Mouse (Mus musculus) neural tube, embryonic 15.5 days (tissue): Measurements from ENCODE around the gene Il16. TPM values are rescaled to one million over a fixed set of nuclear protein-coding genes. Genes with fewer than 3 reads are reported as not detected.

Experiments
- ATAC-seq: fragments of 200-750 bp; cut with Nextera tagmentation; 2 replicates; pipeline ENCODE4 v1.8.0; 2017; ENCODE audit warnings: mild to moderate bottlenecking, moderate TSS enrichment, moderate library complexity; ENCODE audit not compliant: low FRiP score
- H3K27ac ChIP-seq: fragments of 300-500 bp; sonication (generic); replicated peaks from 2 replicates; pipeline ENCODE4 v1.5.1; 2015; ENCODE audit warnings: mild to moderate bottlenecking, inconsistent platforms
- H3K27me3 ChIP-seq: fragments of 300-500 bp; sonication (generic); replicated peaks from 2 replicates; pipeline ENCODE4 v1.6.1; 2015; ENCODE audit warnings: inconsistent platforms
- H3K36me3 ChIP-seq: fragments of 300-500 bp; sonication (generic); 2 replicates; pipeline ENCODE4 v1.6.1; 2015; ENCODE audit warnings: inconsistent platforms
- H3K4me1 ChIP-seq: fragments of 300-500 bp; sonication (generic); 2 replicates; pipeline ENCODE4 v1.6.1; 2015; ENCODE audit warnings: inconsistent platforms
- H3K4me2 ChIP-seq: fragments of 300-500 bp; sonication (generic); 2 replicates; pipeline ENCODE4 v1.6.1; 2015; ENCODE audit warnings: inconsistent platforms, mild to moderate bottlenecking, moderate library complexity
- H3K4me3 ChIP-seq: fragments of 300-500 bp; sonication (generic); replicated peaks from 2 replicates; pipeline ENCODE4 v1.5.1; 2015; ENCODE audit warnings: mild to moderate bottlenecking, inconsistent platforms
- H3K9ac ChIP-seq: fragments of 300-500 bp; sonication (generic); replicated peaks from 2 replicates; pipeline ENCODE4 v1.6.1; 2015; ENCODE audit warnings: mild to moderate bottlenecking, inconsistent platforms
- H3K9me3 ChIP-seq: fragments of 300-500 bp; sonication (generic); replicated peaks from 2 replicates; pipeline ENCODE4 v1.6.1; 2016; ENCODE audit warnings: inconsistent platforms
- WGBS: fragments of 180-500 bp; shearing (Covaris S2); methylation state at CpG from one replicate; pipeline ENCODE4 v1.1.7; 2015; ENCODE audit warnings: mixed read lengths; 5-methylcytosine and 5-hydroxymethylcytosine counted together
- polyA plus RNA-seq: library from polyadenylated mRNA; unstranded; fragments of >200 nt; fragmentation: Nextera tagmentation; extraction: Ambion mirVana; gene quantifications from 2 replicates; pipeline ENCODE4 v1.2.1, GENCODE M21; 2015

Il16 gene
- polyA plus RNA-seq, 1 experiment from 2014 or later = 1.4 TPM

GRCm38 (mm10) chr7:83734246-83734645, 11.3 kb downstream of the Il16 start:
- Histone ChIP-seq H3K4me3 (no peak overlapping the region), H3K4me1 (no peaks in the 10 kb centered on the region), H3K36me3 (no peaks in the 10 kb centered on the region), H3K27me3 (no peaks in the 10 kb centered on the region), H3K27ac (no peak overlapping the region), H3K9me3 (no peaks in the 10 kb centered on the region), H3K9ac (no peak overlapping the region), H3K4me2 (no peak overlapping the region)
- 85% methylated on average over 3 of the region's 3 CpGs for WGBS
- no peak for ATAC-seq

GRCm38 (mm10) chr7:83732781-83733180, 12.7 kb downstream of the Il16 start:
- no peak for ATAC-seq
- Histone ChIP-seq H3K4me2 (no peak overlapping the region), H3K27me3 (no peaks in the 10 kb centered on the region), H3K9ac (no peak overlapping the region), H3K9me3 (no peaks in the 10 kb centered on the region), H3K4me3 (no peak overlapping the region), H3K4me1 (no peaks in the 10 kb centered on the region), H3K36me3 (no peaks in the 10 kb centered on the region), H3K27ac (no peak overlapping the region)
- WGBS = 91% methylated on average over 3 of the region's 3 CpGs

- H3K27ac ChIP-seq = no peak overlapping the region
- H3K36me3 ChIP-seq = no peaks in the 10 kb centered on the region
- H3K9me3 ChIP-seq = no peaks in the 10 kb centered on the region
- no peak for ATAC-seq
- no peak overlapping the region for H3K4me3 ChIP-seq
- 83% methylated on average over 15 of the region's 15 CpGs for WGBS
- H3K4me2 ChIP-seq = no peak overlapping the region
- H3K9ac ChIP-seq = no peak overlapping the region
- H3K4me1 ChIP-seq = no peaks in the 10 kb centered on the region
- H3K27me3 ChIP-seq = no peaks in the 10 kb centered on the region
Measured at GRCm38 (mm10) chr7:83731961-83732666, 13.4 kb downstream of the Il16 start.

- Histone ChIP-seq H3K4me1 (no peaks in the 10 kb centered on the region), H3K27me3 (no peaks in the 10 kb centered on the region), H3K4me2 (no peak overlapping the region), H3K36me3 (no peaks in the 10 kb centered on the region), H3K9me3 (no peaks in the 10 kb centered on the region), H3K9ac (no peak overlapping the region), H3K27ac (no peak overlapping the region), H3K4me3 (no peak overlapping the region)
- WGBS = 84% methylated on average over 6 of the region's 6 CpGs
- no peak for ATAC-seq
Measured at GRCm38 (mm10) chr7:83731297-83731696, 14.2 kb downstream of the Il16 start.

- no peaks in the 10 kb centered on the region for H3K4me1 ChIP-seq
- 67% methylated on average over 5 of the region's 5 CpGs for WGBS
- no peak for ATAC-seq
- H3K4me3 ChIP-seq = no peak overlapping the region
- H3K27me3 ChIP-seq = no peaks in the 10 kb centered on the region
- no peaks in the 10 kb centered on the region for H3K9me3 ChIP-seq
- H3K36me3 ChIP-seq = no peaks in the 10 kb centered on the region
- no peak overlapping the region for H3K9ac ChIP-seq
- no peak overlapping the region for H3K27ac ChIP-seq
- H3K4me2 ChIP-seq = no peak overlapping the region
Measured at GRCm38 (mm10) chr7:83726936-83727632, 18.4 kb downstream of the Il16 start.

GRCm38 (mm10) chr7:83725801-83726200, 19.7 kb downstream of the Il16 start:
- Histone ChIP-seq H3K9ac (no peak overlapping the region), H3K36me3 (no peaks in the 10 kb centered on the region), H3K4me2 (no peak overlapping the region), H3K9me3 (no peaks in the 10 kb centered on the region), H3K4me1 (no peaks in the 10 kb centered on the region), H3K27ac (no peak overlapping the region), H3K4me3 (no peak overlapping the region), H3K27me3 (no peaks in the 10 kb centered on the region)
- ATAC-seq = no peak

GRCm38 (mm10) chr7:83724541-83724940, 21.0 kb downstream of the Il16 start:
- Histone ChIP-seq H3K4me3 (no peak overlapping the region), H3K4me2 (no peak overlapping the region), H3K27ac (no peak overlapping the region), H3K36me3 (no peaks in the 10 kb centered on the region), H3K9ac (no peak overlapping the region), H3K27me3 (no peaks in the 10 kb centered on the region), H3K4me1 (no peaks in the 10 kb centered on the region), H3K9me3 (no peaks in the 10 kb centered on the region)
- WGBS = 47% methylated on average over 2 of the region's 2 CpGs
- ATAC-seq = no peak

GRCm38 (mm10) chr7:83723954-83724353, 21.6 kb downstream of the Il16 start:
- Histone ChIP-seq H3K4me3 (no peak overlapping the region), H3K9ac (no peak overlapping the region)
- no peak for ATAC-seq

GRCm38 (mm10) chr7:83723221-83723620, 22.3 kb downstream of the Il16 start:
- H3K9ac ChIP-seq = no peak overlapping the region
- no peaks in the 10 kb centered on the region for H3K27me3 ChIP-seq
- H3K27ac ChIP-seq = no peak overlapping the region
- ATAC-seq = no peak
- WGBS = 90% methylated on average over 8 of the region's 8 CpGs
- H3K4me3 ChIP-seq = no peak overlapping the region
- no peaks in the 10 kb centered on the region for H3K9me3 ChIP-seq
- no peak overlapping the region for H3K4me2 ChIP-seq
- no peaks in the 10 kb centered on the region for H3K36me3 ChIP-seq
- H3K4me1 ChIP-seq = no peaks in the 10 kb centered on the region

More at GRCm38 (mm10) chr7:83723954-83724353, 21.6 kb downstream of the Il16 start:
- Histone ChIP-seq H3K27ac (no peak overlapping the region), H3K4me2 (no peak overlapping the region), H3K9me3 (no peaks in the 10 kb centered on the region), H3K36me3 (no peaks in the 10 kb centered on the region), H3K27me3 (no peaks in the 10 kb centered on the region), H3K4me1 (no peaks in the 10 kb centered on the region)

- H3K4me2 ChIP-seq = no peak overlapping the region
- ATAC-seq = no peak
- H3K27ac ChIP-seq = no peak overlapping the region
- H3K27me3 ChIP-seq = no peaks in the 10 kb centered on the region
- H3K4me3 ChIP-seq = no peak overlapping the region
- no peaks in the 10 kb centered on the region for H3K9me3 ChIP-seq
- H3K4me1 ChIP-seq = no peaks in the 10 kb centered on the region
- H3K36me3 ChIP-seq = no peaks in the 10 kb centered on the region
- WGBS = 87% methylated on average over 14 of the region's 14 CpGs
- H3K9ac ChIP-seq = no peak overlapping the region
Measured at GRCm38 (mm10) chr7:83722485-83722884, 23.0 kb downstream of the Il16 start.

GRCm38 (mm10) chr7:83720231-83720630, 25.3 kb downstream of the Il16 start:
- no peak overlapping the region for H3K9ac ChIP-seq
- H3K36me3 ChIP-seq = no peaks in the 10 kb centered on the region
- no peaks in the 10 kb centered on the region for H3K9me3 ChIP-seq
- 86% methylated on average over 8 of the region's 8 CpGs for WGBS
- no peaks in the 10 kb centered on the region for H3K27me3 ChIP-seq
- H3K4me1 ChIP-seq = peaks cover 3% of the 10 kb centered on the region; the same call in 1 of the 2 replicates
- no peak overlapping the region for H3K27ac ChIP-seq
- no peak overlapping the region for H3K4me3 ChIP-seq
- no peak for ATAC-seq
- H3K4me2 ChIP-seq = no peak overlapping the region

- H3K27ac ChIP-seq = no peak overlapping the region
- H3K4me1 ChIP-seq = peaks cover 3% of the 10 kb centered on the region; the same call in 1 of the 2 replicates
- WGBS = 66% methylated on average over 5 of the region's 5 CpGs
- H3K4me3 ChIP-seq = no peak overlapping the region
- H3K27me3 ChIP-seq = no peaks in the 10 kb centered on the region
- H3K4me2 ChIP-seq = no peak overlapping the region
- H3K9ac ChIP-seq = no peak overlapping the region
- H3K36me3 ChIP-seq = no peaks in the 10 kb centered on the region
- no peaks in the 10 kb centered on the region for H3K9me3 ChIP-seq
- ATAC-seq = no peak
Measured at GRCm38 (mm10) chr7:83717021-83717725, 28.4 kb downstream of the Il16 start.
